Mouse (Mus musculus) hindbrain, embryonic 13.5 days (tissue): ENCODE measurements around the gene Zfp758. TPM values are rescaled to one million over a fixed set of nuclear protein-coding genes. Genes with fewer than 3 reads are reported as not detected.

Experiments used
- polyA plus RNA-seq: library from polyadenylated mRNA; unstranded; fragments of >200 nt; fragmentation: Nextera tagmentation; extraction: Ambion mirVana; gene quantifications from 2 replicates; pipeline ENCODE4 v1.2.1, GENCODE M21; 2015

The Zfp758 gene
- polyA plus RNA-seq, 1 experiment from 2014 or later = 10.0 TPM

Other genes starting within 250 kb of the Zfp758 start
- gene Zfp947, start 195.3 kb upstream of the Zfp758 start, polyA plus RNA-seq = 1.1 and 1.7 TPM in 2 replicates
- 4.1 and 4.3 TPM in 2 replicates for gene Zfp994, start 135.8 kb upstream of the Zfp758 start, polyA plus RNA-seq
- gene CT030661.1, start 46.6 kb upstream of the Zfp758 start, polyA plus RNA-seq = 13.5 and 13.6 TPM in 2 replicates
- 12.6 and 14.6 TPM in 2 replicates for gene Zfp944, start 53 bp upstream of the Zfp758 start, polyA plus RNA-seq
- gene Zfp946, start 62.8 kb downstream of the Zfp758 start, polyA plus RNA-seq = 35.4 and 37.1 TPM in 2 replicates
- gene Vmn2r111, start 212.0 kb downstream of the Zfp758 start, polyA plus RNA-seq = not detected in 2 replicates
- gene Vmn2r112, start 239.5 kb downstream of the Zfp758 start, polyA plus RNA-seq = not detected in 2 replicates